Mouse (Mus musculus): Measurements from ENCODE around the gene Pik3cb. TPM values are rescaled to one million over a fixed set of nuclear protein-coding genes. Genes with fewer than 3 reads are reported as not detected.

The Pik3cb gene
- 15.5 and 21.3 TPM in 2 replicates for total RNA-seq (2015; ENCODE audit: low replicate concordance)
- 8.6 and 14.9 TPM in 2 replicates for total RNA-seq (2017; ENCODE audit: low replicate concordance)

GRCm38 (mm10) chr9:99140063-99140882 is at the start of gene Pik3cb:
TSS of gene Pik3cb (minus strand) at chr9:99140621.
- ATAC-seq (replicated peaks; ENCODE audit: low FRiP score, poor library complexity, severe bottlenecking), result peak; percentile 92

DNA sequence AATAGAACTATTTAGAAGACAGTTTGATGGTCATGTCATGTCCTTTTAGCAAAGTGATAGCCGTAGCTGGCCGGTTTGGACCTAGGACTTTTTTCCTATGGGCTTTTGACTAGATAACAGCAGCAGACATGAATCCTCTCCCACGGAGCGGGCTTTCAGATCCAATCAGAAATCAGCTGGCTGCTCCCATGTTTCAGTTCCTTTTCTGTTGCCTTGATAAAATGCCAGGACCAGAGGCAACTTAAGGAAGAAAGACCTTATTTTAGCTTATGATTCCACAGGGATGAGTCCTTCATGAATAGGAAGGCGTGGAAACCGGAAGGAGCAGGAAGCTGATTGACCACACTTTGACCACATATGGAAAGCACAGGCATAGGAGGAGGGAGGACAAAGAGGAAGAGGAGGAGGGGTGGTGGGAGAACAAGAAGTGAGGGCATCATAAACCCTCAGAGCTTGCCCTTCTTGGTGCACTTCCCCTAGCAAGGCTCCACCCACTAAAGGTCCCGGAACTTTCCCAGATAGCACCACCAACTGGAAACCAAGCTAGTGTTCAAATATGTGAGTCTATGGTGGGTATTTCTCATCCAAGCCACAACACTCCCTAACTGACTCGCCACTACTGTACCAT is 42.7 kb upstream of the Pik3cb start:
- ATAC-seq (replicated peaks; ENCODE audit: low FRiP score, poor library complexity, severe bottlenecking), result 0 out of 2 replicates have a peak, but pooled peaks have one; percentile 26

DNA sequence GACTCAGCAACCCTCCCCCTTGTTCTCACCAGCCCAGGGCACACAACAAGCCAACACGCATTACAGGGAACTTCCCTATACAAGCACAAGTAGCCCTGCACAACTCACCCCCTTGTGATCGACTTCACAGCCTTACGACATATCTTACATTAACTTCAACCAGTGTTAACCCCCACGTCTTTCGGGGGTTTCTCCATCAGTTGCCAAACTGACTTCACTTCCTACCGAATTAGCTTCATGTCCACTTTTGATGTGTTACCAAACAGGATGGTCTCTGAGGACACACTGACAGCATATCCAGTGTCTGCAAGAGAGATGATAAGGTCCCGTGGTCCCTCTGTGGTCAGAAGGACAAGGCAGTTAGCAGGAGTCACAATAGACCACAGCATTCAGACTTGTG is 41.7 kb upstream of the Pik3cb start:
- ATAC-seq (replicated peaks; ENCODE audit: low FRiP score, poor library complexity, severe bottlenecking), result 0 out of 2 replicates have a peak, but pooled peaks have one; percentile 25

DNA sequence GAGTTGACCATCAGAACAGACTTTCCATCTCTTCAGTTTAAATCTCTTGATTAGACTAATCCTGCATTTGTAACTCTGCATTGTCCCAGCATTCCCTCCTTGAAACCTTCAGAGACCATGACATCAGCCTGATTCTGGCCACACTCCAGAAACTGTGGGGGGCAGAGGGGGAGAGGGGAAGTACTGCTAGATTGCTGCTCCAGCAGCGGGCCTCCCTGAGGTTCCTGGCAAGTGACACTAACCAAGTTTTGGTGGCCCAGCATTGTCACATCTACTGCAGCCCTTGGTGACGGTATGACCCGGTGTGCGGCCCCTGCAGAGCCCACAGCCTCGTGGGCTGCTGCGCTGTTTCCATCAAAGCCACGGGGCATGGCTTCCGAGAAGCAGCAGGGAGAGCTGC is 39.9 kb upstream of the Pik3cb start:
- no peak for ATAC-seq (replicated peaks; ENCODE audit: low FRiP score, poor library complexity, severe bottlenecking)

DNA sequence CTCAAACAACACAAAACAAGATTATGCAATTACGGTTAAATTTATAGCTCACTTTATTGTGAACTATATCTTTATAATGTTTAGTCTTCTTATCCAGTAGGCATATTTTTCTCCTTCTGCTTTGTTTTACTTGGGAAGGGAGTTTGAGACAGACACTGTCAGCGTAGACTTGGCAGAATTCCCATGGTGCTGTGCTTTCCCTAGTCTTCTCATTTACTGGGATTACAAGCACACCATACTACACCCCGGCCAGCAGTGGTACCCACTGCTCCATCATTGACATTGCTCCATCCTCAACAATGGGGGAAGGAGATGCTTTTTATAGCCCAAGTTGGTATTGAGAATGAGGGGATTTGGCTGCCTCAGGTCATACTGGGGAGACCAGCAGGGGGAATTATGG is 38.3 kb upstream of the Pik3cb start:
- no peak for ATAC-seq (replicated peaks; ENCODE audit: low FRiP score, poor library complexity, severe bottlenecking)

DNA sequence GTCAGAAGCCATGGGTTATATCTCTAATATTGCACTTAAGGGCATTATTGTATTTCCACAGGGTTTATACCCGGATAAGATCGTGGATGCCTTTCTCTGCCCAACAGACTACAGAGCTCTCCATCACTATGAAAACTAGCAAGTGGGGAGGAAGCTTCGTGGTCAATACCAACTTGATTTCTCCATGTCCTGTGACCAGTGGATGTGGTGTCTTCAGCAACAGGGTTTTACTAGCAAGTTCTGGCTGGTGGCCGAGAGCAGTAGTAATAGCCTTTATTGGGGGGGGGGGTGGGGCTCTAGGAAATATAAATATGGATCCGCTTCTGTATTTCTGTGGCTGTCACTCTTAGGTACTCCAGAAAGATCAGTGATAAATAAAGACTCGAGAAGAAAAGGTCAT is 35.4 kb upstream of the Pik3cb start:
- ATAC-seq (replicated peaks; ENCODE audit: low FRiP score, poor library complexity, severe bottlenecking), result no peak

GRCm38 (mm10) chr9:99172811-99173210 is 32.4 kb upstream of the Pik3cb start:
- no peak for ATAC-seq (replicated peaks; ENCODE audit: low FRiP score, poor library complexity, severe bottlenecking)

DNA sequence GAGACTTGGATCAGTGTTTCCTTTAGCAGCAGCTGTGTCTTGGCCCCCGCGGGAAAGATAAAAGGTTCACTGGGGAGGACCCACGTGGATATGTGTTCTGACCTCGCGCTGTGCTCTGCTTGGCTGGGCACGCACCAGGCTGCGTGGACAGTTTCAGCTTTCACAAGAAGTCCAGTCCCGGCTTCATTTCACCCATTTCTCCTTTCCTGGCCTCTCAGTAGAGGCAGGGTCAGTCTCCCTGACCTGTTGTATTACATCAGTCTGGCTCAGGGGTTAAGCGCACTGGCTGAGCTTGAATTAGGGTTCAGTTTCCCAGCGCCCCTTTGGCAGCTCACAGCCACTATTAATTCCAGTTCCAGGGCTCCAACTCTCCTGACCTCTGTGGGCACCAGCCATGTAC is 30.8 kb upstream of the Pik3cb start:
- ATAC-seq (replicated peaks; ENCODE audit: low FRiP score, poor library complexity, severe bottlenecking), result no peak

DNA sequence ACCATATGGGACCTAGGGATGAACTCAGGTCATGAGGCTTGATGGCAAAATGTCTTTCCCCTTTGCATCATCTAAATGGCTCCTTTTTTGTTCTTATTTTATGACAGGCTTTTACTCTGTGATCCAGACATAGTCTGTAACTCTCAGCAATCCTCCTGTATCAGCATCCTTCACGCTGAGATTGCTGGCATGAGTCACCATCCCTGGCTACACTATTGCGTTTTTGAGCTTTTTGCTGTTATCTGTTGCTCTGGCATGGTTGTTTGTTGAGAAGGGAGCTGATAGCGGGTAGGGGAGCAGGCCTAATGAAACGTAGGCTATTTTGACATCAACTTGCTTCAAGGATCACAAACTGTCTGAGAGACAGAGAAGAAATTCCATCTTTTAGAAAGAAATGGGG is 28.6 kb upstream of the Pik3cb start:
- ATAC-seq (replicated peaks; ENCODE audit: low FRiP score, poor library complexity, severe bottlenecking), result no peak

GRCm38 (mm10) chr9:99166946-99167345 is 26.5 kb upstream of the Pik3cb start:
- no peak for ATAC-seq (replicated peaks; ENCODE audit: low FRiP score, poor library complexity, severe bottlenecking)

- ATAC-seq (replicated peaks; ENCODE audit: low FRiP score, poor library complexity, severe bottlenecking), result no peak
Measured at GRCm38 (mm10) chr9:99165956-99166355, 25.5 kb upstream of the Pik3cb start.

DNA sequence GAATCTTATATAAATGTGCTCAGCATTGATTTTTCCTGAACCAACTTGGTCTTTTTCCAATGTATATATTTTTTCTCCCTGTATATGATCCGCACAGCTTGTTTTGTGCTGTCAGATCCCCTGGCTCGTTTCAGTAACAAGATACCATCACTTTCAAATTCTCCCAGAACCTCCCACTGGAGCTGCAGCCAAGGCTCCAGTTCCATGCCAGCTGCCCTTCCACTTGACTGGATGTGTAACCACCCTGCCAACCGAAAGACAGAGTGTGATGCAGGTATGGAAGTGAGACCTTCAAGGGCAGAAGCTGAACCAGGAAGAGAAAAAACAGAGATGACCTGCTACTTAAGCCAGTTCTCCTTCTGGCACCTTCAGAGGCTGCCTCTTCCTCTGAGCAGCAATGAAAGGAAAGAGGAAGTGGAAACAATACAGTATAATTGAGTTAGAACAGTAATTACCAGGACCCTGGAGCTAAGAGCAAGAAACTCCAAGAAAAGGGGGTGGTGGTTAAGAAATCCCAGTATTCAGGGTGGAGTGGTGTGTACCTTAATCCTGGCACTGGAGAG is 24.3 kb upstream of the Pik3cb start:
- ATAC-seq (replicated peaks; ENCODE audit: low FRiP score, poor library complexity, severe bottlenecking), result no peak

DNA sequence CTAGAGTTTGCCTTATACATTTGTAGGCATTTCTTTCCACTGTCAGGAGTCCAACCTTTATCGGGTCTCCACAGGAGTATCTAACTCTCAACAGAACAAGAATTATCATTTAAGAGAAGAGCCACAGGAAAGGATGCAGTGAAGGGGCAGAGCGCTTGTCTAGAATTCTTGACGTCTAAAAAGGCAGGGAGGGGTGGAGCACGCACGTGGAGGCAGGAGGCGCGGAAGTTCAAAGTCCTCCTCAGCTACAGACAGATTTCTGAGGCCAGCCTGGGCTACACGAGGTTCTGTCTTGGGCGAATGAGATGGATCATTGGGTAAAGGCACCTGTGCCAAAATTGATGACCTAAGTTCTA is 23.7 kb upstream of the Pik3cb start:
- no peak for ATAC-seq (replicated peaks; ENCODE audit: low FRiP score, poor library complexity, severe bottlenecking)

DNA sequence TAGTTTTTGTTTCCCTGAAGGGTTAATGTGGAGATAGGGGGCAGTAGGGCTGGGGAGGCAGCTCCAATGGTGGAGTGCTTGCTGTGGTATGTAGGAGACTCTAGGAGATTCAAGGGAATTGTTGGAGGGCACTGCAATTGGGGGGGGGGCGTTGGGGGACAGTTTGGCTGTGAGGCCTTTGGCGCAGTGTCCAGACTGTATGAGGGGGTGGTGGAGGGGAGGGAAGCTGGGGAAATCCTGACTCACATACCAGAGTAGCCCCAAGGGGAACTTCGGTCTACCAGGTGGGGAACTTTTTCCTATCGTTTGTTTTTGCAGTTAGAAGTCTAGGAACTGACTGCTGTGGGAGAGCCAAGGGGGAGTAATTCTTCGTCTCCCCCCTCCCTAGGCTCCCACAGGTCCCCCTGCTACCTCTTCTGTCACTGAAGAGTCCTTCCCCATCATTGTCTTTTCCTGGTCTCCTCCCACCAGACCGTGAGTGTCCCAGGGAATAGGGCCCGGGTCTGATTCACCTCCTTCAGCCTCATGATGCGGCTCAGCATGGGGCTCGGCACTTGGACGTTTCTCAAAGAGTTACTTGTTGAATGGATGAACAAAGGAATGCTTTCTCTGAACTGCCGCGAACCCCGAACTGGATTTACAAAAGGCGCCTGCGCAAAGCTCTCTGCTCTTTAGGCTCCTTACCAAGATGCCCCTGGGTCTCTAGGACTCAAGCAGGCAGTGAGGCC is 23.2 kb upstream of the Pik3cb start:
- ATAC-seq (replicated peaks; ENCODE audit: low FRiP score, poor library complexity, severe bottlenecking), result no peak

GRCm38 (mm10) chr9:99162839-99163238 is 22.4 kb upstream of the Pik3cb start:
- no peak for ATAC-seq (replicated peaks; ENCODE audit: low FRiP score, poor library complexity, severe bottlenecking)

DNA sequence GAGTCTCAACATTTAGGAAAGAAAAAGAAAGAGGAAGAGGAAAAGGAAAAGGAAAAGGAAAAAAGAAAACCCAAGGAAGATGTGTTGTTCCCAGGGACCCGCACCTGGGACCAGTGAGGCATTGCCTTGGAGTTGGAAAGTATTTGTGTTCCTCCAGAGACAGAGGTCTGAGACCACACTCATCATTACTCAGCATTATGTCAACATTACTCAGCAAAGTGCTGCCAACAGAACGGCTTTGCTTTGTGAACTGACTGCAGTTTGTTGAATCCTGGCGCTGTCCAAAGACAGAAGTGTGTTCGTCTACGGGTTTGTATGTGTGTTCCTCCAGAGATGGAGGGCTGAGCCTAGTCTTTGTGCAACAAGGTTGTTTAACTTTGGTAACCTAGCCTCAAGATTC is 20.4 kb upstream of the Pik3cb start:
- ATAC-seq (replicated peaks; ENCODE audit: low FRiP score, poor library complexity, severe bottlenecking), result no peak

DNA sequence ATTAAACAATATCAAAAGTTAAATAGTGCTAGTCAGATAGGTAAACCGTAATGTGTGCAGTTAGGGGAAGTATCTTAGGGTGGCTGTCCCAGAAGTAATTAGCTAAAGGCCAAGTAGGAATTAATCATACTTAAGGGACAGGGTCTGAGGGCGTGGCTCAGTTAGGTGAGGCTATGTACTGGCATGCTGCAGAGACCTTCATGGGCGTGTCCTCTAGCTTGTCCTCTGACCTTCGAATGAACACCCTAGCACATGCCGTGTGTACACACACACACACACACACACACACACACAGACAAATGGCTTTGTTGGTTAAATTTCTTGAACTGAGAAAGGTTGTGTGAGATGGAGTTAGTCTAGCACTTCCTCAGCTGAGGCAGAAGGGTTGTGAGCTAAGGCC is 19.5 kb upstream of the Pik3cb start:
- ATAC-seq (replicated peaks; ENCODE audit: low FRiP score, poor library complexity, severe bottlenecking), result no peak

GRCm38 (mm10) chr9:99158708-99159107 is 18.3 kb upstream of the Pik3cb start:
- ATAC-seq (replicated peaks; ENCODE audit: low FRiP score, poor library complexity, severe bottlenecking), result no peak

DNA sequence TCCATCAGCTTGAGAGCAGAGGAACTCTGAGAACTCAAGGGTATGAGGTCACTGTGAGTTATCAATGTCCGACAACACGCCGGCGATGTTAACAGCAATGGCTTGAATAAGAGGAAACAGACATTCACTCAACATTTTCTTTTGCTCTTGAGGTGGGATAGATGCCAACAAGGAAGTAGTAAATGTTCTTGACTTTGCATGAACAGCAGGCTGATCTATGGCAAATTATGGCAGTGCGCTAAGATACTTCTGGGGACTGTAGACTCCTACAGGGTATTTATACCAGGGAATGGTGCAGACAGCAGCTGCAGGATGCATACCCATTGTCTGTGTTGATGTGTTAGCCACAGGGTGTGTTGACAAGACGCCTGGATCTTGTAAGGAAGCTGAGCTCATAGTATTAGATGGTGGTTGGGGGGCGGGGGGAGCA is 17.8 kb upstream of the Pik3cb start:
- ATAC-seq (replicated peaks; ENCODE audit: low FRiP score, poor library complexity, severe bottlenecking), result no peak

GRCm38 (mm10) chr9:99153655-99154054 is 13.2 kb upstream of the Pik3cb start:
- no peak for ATAC-seq (replicated peaks; ENCODE audit: low FRiP score, poor library complexity, severe bottlenecking)
